Mouse (Mus musculus): ENCODE measurements around the gene Pdzrn3.

Pdzrn3 gene

GRCm38 (mm10) chr6:101186887-101187286 lies 190.8 kb downstream of the Pdzrn3 start:
- no peak for DNase-seq

GRCm38 (mm10) chr6:101184103-101184785 lies 193.5 kb downstream of the Pdzrn3 start:
- no peak for DNase-seq

- DNase-seq, result no peak
Measured at GRCm38 (mm10) chr6:101170699-101171098, 207.0 kb downstream of the Pdzrn3 start.

- DNase-seq, result no peak
Measured at GRCm38 (mm10) chr6:101153511-101153921, 224.2 kb downstream of the Pdzrn3 start.

- no peak for DNase-seq
Measured at GRCm38 (mm10) chr6:101135368-101135767, 242.3 kb downstream of the Pdzrn3 start.

GRCm38 (mm10) chr6:101125396-101125795 lies 252.3 kb downstream of the Pdzrn3 start:
- no peak for DNase-seq

- DNase-seq, result no peak
Measured at GRCm38 (mm10) chr6:101108951-101109350, 268.7 kb downstream of the Pdzrn3 start.

- DNase-seq, result no peak
Measured at GRCm38 (mm10) chr6:101103506-101103905, 274.2 kb downstream of the Pdzrn3 start.

- DNase-seq, result no peak
Measured at GRCm38 (mm10) chr6:101101709-101102654, 275.7 kb downstream of the Pdzrn3 start.
